Mouse (Mus musculus) E14TG2a.4 (cell line): ENCODE measurements around the gene Pcif1.

Source experiments
- CTCF ChIP-seq: conservative IDR thresholded peaks from 2 replicates; pipeline ENCODE4 v1.5.1; 2014; ENCODE audit warnings: low read length
- NANOG ChIP-seq: IDR thresholded peaks from 2 replicates; pipeline ENCODE4 v1.6.1; 2014; ENCODE audit warnings: borderline replicate concordance, low read length, mixed read lengths
- POU5F1 ChIP-seq: IDR thresholded peaks from 2 replicates; pipeline ENCODE4 v1.6.1; 2014; ENCODE audit warnings: low read length, borderline replicate concordance

GRCm38 (mm10) chr2:164921984-164922383, 42.9 kb downstream of the Pcif1 start:
- TF ChIP-seq CTCF (no peak), NANOG (no peak), POU5F1 (no peak)
